Mouse (Mus musculus) E14TG2a.4 (cell line): ENCODE results near the gene Tmem98.

Experiments used
- CTCF ChIP-seq: conservative IDR thresholded peaks from 2 replicates; pipeline ENCODE4 v1.5.1; 2014; ENCODE audit warnings: low read length
- NANOG ChIP-seq: IDR thresholded peaks from 2 replicates; pipeline ENCODE4 v1.6.1; 2014; ENCODE audit warnings: borderline replicate concordance, low read length, mixed read lengths

- no peak for TF ChIP-seq CTCF
- no peak for TF ChIP-seq NANOG
Observed at GRCm38 (mm10) chr11:80767320-80767617, 42.7 kb upstream of the Tmem98 start.
